Mouse (Mus musculus): ENCODE data around the gene Abca9. TPM values are rescaled to one million over a fixed set of nuclear protein-coding genes. Genes with fewer than 3 reads are reported as not detected.

Abca9 gene
- total RNA-seq (2021), result 10 to 100 TPM; 11.5 TPM
- long read RNA-seq, experiment 1, partial matches to known transcripts, result 1 of 1 reads
- long read RNA-seq, experiment 1, other reads (novel, unspliced or antisense), result 0 of 1 reads
- long read RNA-seq, experiment 2, partial matches to known transcripts, result 1 of 1 reads
- long read RNA-seq, experiment 2, other reads (novel, unspliced or antisense), result 0 of 1 reads

GRCm38 (mm10) chr11:110167459-110168251 lies at the start of gene Abca9:
Gene Abca9 (minus strand): TSS chr11:110168196.
- no peak for DNase-seq (ENCODE audit: low spot score in 2 of 2)

- no peak for DNase-seq (ENCODE audit: low spot score in 2 of 2)
Observed at GRCm38 (mm10) chr11:110217118-110217517, 49.1 kb upstream of the Abca9 start.

GRCm38 (mm10) chr11:110203930-110204329 lies 35.9 kb upstream of the Abca9 start:
- DNase-seq (ENCODE audit: low spot score in 2 of 2), result no peak

GRCm38 (mm10) chr11:110198882-110199281 lies 30.9 kb upstream of the Abca9 start:
- no peak for DNase-seq (ENCODE audit: low spot score in 2 of 2)

GRCm38 (mm10) chr11:110196561-110197306 lies 28.7 kb upstream of the Abca9 start:
- DNase-seq (ENCODE audit: low spot score in 2 of 2), result no peak

DNA sequence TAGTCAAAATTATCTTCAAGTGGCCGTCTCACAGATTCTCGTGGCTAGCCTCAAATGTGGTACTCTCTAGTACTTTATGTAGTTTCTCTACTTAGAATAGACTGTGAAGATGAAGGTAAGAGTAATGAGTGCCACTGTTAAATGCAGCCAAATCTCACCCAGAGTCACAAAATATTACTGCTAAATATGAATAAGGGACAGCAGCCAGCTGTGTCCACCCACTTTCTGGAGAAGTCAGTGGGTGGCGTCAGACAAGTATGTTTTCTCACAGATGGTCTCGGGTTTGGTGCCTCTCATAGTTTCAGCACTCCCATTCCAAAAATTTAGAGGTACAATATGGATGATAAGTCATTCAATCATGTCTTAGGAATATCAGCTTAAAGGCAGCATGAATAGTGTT lies 27.3 kb upstream of the Abca9 start:
- DNase-seq (ENCODE audit: low spot score in 2 of 2), result no peak

- no peak for DNase-seq (ENCODE audit: low spot score in 2 of 2)
Observed at GRCm38 (mm10) chr11:110171212-110171611, 3.2 kb upstream of the Abca9 start.

DNA sequence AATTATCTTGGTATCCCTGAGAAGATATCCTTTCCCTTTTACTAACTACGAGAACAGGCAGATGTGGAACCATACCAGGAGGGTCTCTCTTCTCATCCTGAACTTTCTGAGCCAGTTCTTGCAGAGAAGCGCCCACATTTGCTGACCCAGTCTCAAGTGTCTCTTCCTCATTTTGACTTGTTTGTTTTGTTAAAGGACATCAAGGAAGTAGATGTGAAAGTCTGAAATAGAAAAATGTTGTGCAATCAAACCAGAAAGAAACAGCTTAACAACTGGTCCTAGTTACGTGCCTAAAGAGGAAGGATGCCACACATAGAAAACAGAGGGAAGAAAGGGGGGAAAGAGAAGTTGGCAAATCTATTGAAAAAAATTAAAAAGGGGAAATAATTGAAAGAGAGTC lies 2.2 kb downstream of the Abca9 start:
- no peak for DNase-seq (ENCODE audit: low spot score in 2 of 2)

DNA sequence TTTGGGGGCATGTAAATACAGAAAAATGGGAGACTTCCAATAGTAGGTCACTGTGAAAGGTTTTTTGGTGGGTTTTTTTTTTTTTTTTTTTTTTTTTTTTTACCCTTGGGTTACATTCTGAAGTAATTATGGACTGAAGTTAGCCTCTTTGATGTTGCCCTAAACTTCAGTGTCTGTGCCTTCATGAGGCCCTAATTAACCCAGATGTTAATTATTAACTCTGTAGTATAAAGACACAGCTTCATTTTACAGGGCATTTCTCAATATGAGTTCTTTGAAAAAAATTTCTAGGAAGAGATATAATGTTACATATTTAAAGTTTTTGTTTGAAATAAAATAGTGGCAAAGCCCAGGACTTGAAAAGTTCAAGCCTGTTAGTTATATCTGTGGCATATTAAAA lies 2.6 kb downstream of the Abca9 start:
- no peak for DNase-seq (ENCODE audit: low spot score in 2 of 2)

DNA sequence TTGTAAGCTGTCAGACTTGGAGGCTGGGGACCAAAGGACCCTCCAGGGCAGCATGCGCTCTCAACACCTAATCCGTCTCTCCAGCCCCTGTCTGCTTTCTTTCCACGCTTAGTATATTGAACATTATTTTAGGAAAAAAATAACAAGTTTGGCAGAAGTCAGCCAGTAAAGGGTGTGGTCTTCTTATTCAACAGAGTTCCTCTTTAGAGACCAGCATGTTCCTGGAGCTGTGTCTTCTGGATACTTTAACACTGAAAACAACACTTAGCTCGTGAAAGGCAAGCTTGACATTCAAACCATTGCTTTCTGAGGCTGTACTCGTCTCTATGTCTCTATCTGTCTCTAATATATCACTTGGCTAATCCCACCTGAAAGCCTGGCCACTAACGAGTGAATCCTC lies 10.9 kb downstream of the Abca9 start:
- DNase-seq (ENCODE audit: low spot score in 2 of 2), result no peak

DNA sequence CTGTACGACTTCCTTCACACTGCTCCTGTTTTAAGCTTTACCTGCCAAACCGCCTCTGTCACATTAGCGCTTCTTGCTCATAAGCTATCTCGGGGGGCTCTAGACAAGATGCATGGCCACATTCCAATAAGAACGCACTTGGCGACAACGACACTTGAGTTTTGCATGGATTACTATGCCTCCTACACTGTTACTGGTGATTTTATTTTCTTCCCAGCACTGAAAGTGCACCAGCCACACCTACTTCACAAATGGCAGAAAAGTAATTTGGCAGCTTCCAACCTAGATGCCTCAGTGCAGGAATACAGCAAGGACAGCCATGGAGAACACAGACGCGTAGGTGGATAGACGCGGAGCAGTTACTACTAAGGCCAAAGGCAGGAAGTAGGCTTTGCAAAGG lies 12.0 kb downstream of the Abca9 start:
- DNase-seq (ENCODE audit: low spot score in 2 of 2), result no peak

DNA sequence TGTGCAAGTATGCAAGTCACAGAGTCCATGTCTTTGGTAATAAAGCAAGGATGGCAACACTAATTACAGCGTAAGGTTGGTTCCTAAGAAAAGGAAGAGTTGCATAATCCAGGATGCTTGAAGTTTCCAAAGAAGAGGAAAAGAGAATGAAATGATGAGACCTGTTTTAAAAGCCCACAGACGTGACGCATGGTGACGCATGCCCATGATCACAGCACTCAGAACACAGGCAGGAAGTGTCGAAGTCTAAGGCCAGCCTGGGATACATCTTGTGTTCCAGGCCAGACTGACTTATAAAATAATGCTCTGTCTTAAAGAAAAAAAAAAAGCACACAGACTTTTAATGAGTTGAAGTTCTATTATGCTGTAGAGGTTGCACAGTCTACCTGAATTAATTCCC lies 20.4 kb downstream of the Abca9 start:
- no peak for DNase-seq (ENCODE audit: low spot score in 2 of 2)

GRCm38 (mm10) chr11:110145421-110145820 lies 22.6 kb downstream of the Abca9 start:
- no peak for DNase-seq (ENCODE audit: low spot score in 2 of 2)

DNA sequence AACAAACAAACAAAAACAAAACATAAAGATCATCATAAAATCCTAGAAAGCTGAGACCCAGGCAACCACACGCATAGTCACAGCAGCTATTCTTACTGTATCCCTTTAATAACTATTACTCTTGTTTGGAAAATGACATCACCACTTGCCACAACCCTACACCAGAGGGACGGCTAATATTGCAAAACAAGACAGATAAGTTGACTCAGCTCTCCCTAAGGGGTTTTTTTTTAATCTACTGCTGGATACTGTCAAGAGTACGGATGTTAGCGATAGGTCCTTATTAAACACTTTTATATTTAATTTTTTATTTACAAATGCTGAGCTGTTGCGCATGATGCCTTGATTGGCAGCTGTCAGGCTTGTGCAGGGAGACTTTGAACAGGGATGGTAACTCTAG lies 37.2 kb downstream of the Abca9 start:
- no peak for DNase-seq (ENCODE audit: low spot score in 2 of 2)

DNA sequence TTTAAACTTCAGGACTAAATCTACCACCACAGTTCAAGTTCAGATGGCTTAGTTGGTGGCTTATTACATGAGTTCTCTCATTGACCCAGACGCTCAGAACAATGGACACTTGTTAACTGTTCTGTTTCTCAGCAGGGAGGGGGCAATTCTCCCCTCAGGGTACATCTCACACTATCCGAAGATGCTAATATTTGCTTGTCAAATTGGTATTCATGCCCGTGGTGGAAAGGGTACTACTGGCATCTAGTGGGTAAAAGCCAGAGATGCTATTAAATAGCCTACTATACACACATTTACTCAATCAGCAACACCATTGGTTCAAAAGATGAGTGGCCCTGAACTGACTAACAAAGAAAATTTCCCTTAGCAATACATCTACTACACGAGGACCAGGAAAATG lies 56.9 kb downstream of the Abca9 start:
- DNase-seq (ENCODE audit: low spot score in 2 of 2), result no peak

- no peak for DNase-seq (ENCODE audit: low spot score in 2 of 2)
Observed at GRCm38 (mm10) chr11:110101437-110101836, 66.6 kb downstream of the Abca9 start.

- no peak for DNase-seq (ENCODE audit: low spot score in 2 of 2)
Observed at GRCm38 (mm10) chr11:110098901-110099300, 69.1 kb downstream of the Abca9 start.

- no peak for DNase-seq (ENCODE audit: low spot score in 2 of 2)
Observed at GRCm38 (mm10) chr11:110097465-110097864, 70.5 kb downstream of the Abca9 start.

DNA sequence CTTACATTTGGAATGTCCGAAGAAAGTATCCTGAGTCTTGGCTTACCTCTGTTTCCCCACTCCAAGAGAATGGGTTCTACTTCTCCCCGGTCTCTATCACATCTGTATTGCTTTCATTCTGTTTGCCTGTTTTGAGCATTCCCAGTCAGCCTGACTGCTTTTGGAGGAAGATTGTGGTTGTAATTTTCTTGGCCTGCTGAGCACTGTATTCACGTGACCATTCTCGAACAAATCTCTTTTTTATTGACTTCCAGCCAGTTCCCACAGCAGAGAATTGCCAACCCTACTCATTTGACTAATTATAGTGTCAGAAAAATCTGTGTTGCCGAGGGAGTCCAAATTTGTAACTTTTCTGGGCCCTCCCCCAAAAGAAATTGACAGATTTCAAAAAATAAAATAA lies 72.1 kb downstream of the Abca9 start, which contains the start of gene Abca8a:
Abca8a (minus strand) TSS at position 121 of the 400 bp plus-strand sequence.
- DNase-seq (ENCODE audit: low spot score in 2 of 2), result no peak

- DNase-seq (ENCODE audit: low spot score in 2 of 2), result no peak
Observed at GRCm38 (mm10) chr11:110094846-110095380, 73.1 kb downstream of the Abca9 start.

DNA sequence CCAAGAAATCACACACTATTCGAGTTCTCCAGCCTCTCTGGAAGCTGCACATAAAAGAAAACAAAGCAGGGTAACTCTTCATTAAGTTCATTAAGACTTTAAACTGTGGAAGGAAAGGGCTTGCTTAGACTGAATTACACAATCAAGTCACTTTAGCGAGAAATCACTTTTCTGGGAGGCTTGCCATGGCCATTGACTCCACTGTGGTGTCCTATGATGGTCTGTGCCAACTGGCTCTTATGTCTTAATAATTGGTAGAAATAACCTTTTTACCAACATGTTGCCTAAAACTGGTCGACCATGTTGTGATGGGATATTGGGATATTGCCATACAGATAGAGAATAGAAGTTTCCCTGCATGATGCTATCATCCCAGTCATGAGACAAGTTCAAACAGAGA lies 73.8 kb downstream of the Abca9 start:
- no peak for DNase-seq (ENCODE audit: low spot score in 2 of 2)

GRCm38 (mm10) chr11:110091328-110091727 lies 76.7 kb downstream of the Abca9 start:
- DNase-seq (ENCODE audit: low spot score in 2 of 2), result no peak

Data from adrenal gland, postnatal 4 days (tissue).